Comparison of ENCODE assay signal across 8 mouse cellular contexts in the genomic region with DNA sequence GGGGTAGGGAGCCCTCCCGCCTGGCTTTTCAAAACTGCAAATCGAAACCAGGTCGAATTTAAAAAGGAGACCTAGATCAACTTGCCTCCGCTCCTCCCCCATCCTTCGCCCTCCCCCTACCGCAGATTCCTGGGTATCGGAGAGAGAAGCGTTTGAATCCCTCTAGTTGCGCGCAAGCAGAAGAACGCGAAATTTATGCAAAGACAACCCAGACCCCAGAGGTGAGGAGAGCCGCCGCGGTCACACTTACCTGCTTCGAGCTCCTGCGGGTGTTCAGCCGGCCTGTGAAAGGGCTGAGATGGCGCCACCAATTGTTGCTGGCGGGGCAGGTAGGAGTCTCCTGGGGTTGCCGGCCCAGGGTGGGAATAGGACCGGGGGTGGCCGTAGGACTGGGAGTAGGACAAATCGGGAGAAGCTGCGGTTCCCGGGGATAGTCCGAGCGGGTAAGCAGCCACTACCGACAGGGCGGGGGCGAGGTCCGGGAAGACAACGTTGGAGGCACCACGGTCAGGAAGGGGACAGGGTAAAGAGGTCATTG. TPM values are rescaled to one million over a fixed set of nuclear protein-coding genes. Genes with fewer than 3 reads are reported as not detected.
DNase-seq lines count a peak whose midpoint lies in the region; ATAC-seq and TF ChIP-seq lines count a peak whose summit lies in the region.

No protein-coding gene starts in this region.

- H3K4me3 ChIP-seq in liver, embryonic 14.5 days (ENCODE audit: insufficient read depth in 1 of 2, low read depth in 2 of 2, low read length in 2 of 2), result peak overlapping the region in 1 of 2 experiments; percentile 8; a peak in 2 of 4 replicates

- WGBS in liver, embryonic 14.5 days (ENCODE audit: insufficient replicate concordance), result 1% methylated on average over 34 of the region's 34 CpGs

- DNase-seq in embryo, embryonic 10 days (ENCODE audit: low spot score), result peak; percentile 33
- DNase-seq in embryo, embryonic 11 days, result no peak
- DNase-seq in thymus, postnatal 4 days, result peak; percentile 36
- no peak for DNase-seq in thymus, postnatal 36 days
- no peak for DNase-seq in liver, embryonic 14.5 days (ENCODE audit: low read depth in 3 of 3, low spot score in 3 of 3)
- DNase-seq in layer of hippocampus, postnatal 25 days (ENCODE audit: extremely low spot score in 1 of 2, low spot score in 1 of 2), result no peak
- DNase-seq in gastrocnemius, adult 18-20 months (ENCODE audit: low spot score), result no peak

- no peak for TF ChIP-seq EP300 in liver, embryonic 14.5 days (IDR thresholded peaks at IDR 0.05; ENCODE audit: low read depth)

- peak overlapping the region; percentile 38 for H3K4me2 ChIP-seq in liver, embryonic 14.5 days (ENCODE audit: low read depth)

- H3K9ac ChIP-seq in liver, embryonic 14.5 days (replicated peaks), result no peak overlapping the region

- no peak overlapping the region for H3K27ac ChIP-seq in liver, embryonic 14.5 days

- no peaks in the 10 kb centered on the region for H3K36me3 ChIP-seq in liver, embryonic 14.5 days (replicated peaks; ENCODE audit: control insufficient read depth, insufficient read depth, low read depth)

- H3K4me1 ChIP-seq in liver, embryonic 14.5 days (replicated peaks; ENCODE audit: control insufficient read depth in 2 of 2, insufficient read depth in 2 of 2, low read length in 1 of 2), result no peaks in the 10 kb centered on the region

- no peaks in the 10 kb centered on the region for H3K9me3 ChIP-seq in liver, embryonic 14.5 days (ENCODE audit: control insufficient read depth, low read length)

- no peak for ATAC-seq in liver, embryonic 14.5 days (ENCODE audit: insufficient read depth)
- no peak for ATAC-seq in granulocyte monocyte progenitor cell, adult 5-6 weeks (replicated peaks; ENCODE audit: poor library complexity, severe bottlenecking)

- H3K27me3 ChIP-seq in liver, embryonic 14.5 days (ENCODE audit: control insufficient read depth, insufficient read depth, low read length), result peaks cover 96% of the 10 kb centered on the region

- TF ChIP-seq CTCF in liver, embryonic 14.5 days (IDR thresholded peaks at IDR 0.05; ENCODE audit: low read depth), result no peak

RNA-seq across cellular contexts. Expression of a gene that starts 1.0 kb away (rescaled TPM):
- 0.06 and 0.09 TPM in 2 replicates for polyA plus RNA-seq in liver, embryonic 14.5 days (2012; rRNA removed)
- polyA plus RNA-seq in liver, embryonic 14.5 days (2014; fragmentation: Nextera tagmentation; extraction: Ambion mirVana), result not detected in 2 replicates
- not detected in 2 replicates for total RNA-seq in granulocyte monocyte progenitor cell, adult 5-6 weeks (2014; fragmentation: Nextera tagmentation)
- not detected in 2 replicates for total RNA-seq in granulocyte monocyte progenitor cell, adult 5-6 weeks (2017)
- not detected for total RNA-seq in layer of hippocampus, postnatal 25 days (2021)
- total RNA-seq in gastrocnemius, adult 18-20 months (2021), result not detected

RNA-seq across cellular contexts. Expression of a gene that starts 25.1 kb away (rescaled TPM):
- 0.01 TPM in 1 of 2 replicates, not detected in the other for polyA plus RNA-seq in liver, embryonic 14.5 days (2012; rRNA removed)
- polyA plus RNA-seq in liver, embryonic 14.5 days (2014; fragmentation: Nextera tagmentation; extraction: Ambion mirVana), result not detected in 2 replicates
- total RNA-seq in granulocyte monocyte progenitor cell, adult 5-6 weeks (2014; fragmentation: Nextera tagmentation), result not detected in 2 replicates
- not detected in 2 replicates for total RNA-seq in granulocyte monocyte progenitor cell, adult 5-6 weeks (2017)
- total RNA-seq in layer of hippocampus, postnatal 25 days (2021), result not detected
- total RNA-seq in gastrocnemius, adult 18-20 months (2021), result not detected

Comparison
In these comparisons a context has a peak if more than half of its experiments do, and no peak if none do; other contexts are left out.
1. DNase-seq: peak in embryo, embryonic 10 days (single experiment) and thymus, postnatal 4 days (single experiment); none in embryo, embryonic 11 days (single experiment), thymus, postnatal 36 days (0 of 2), liver, embryonic 14.5 days (0 of 3), layer of hippocampus, postnatal 25 days (0 of 2) and gastrocnemius, adult 18-20 months (single experiment).